Mouse (Mus musculus): ENCODE results near the gene Myh8. TPM values are rescaled to one million over a fixed set of nuclear protein-coding genes. Genes with fewer than 3 reads are reported as not detected.

The Myh8 gene
- polyA plus RNA-seq (2012; rRNA removed; ENCODE audit: low replicate concordance): 0.07 TPM in 1 of 2 replicates, not detected in the other

DNA sequence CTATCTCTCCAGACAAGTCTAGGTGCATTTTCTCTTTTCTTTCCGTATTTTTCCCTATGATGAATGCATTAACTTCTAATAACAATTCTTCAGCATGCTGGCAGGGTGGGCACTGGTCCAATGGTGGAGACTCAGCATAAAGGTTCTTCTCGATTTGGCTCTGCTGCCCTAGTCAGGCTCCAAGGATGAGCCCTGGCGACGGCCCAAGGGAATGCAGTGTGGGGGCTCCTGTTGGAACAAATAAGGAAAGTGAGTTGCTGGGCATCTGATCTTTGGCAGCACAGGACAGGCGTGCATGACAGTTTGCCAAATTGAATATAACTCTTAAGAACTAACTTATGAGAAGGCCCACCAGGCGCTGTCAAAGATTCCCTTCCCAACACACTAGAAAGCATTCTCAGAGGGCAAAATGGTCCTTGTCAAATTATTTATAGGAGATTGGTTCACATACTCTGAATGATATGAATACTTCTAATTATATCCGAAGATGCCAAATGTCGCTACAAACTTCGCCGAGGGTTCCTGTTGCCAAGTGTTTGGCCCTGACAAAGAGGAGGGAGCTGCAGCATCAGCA lies at the start of gene Myh8:
Myh8 (plus strand) TSS at position 524 of the 574 bp plus-strand sequence.

GRCm38 (mm10) chr11:67237481-67238079 lies 39.3 kb upstream of the Myh8 start, which contains the start of gene Myh4:
Gene Myh4, plus strand, starts transcription at chr11:67238029.

GRCm38 (mm10) chr11:67321358-67321757 lies 44.4 kb downstream of the Myh8 start, which contains the start of gene Myh13:
Gene Myh13, plus strand, starts transcription at chr11:67321658.

Other genes with a start within 250 kb of the Myh8 start
- gene Adprm, start 224.5 kb upstream of the Myh8 start, polyA plus RNA-seq (2012; rRNA removed; ENCODE audit: low replicate concordance): 8.3 and 21.9 TPM in 2 replicates
- 3.8 and 4.1 TPM in 2 replicates for gene Sco1, start 224.5 kb upstream of the Myh8 start, polyA plus RNA-seq (2012; rRNA removed; ENCODE audit: low replicate concordance)
- 0.06 TPM in 1 of 2 replicates, not detected in the other for gene Myh3, start 198.8 kb upstream of the Myh8 start, polyA plus RNA-seq (2012; rRNA removed; ENCODE audit: low replicate concordance)
- gene Myh2, start 106.1 kb upstream of the Myh8 start, polyA plus RNA-seq (2012; rRNA removed; ENCODE audit: low replicate concordance): 0.04 and 30.2 TPM in 2 replicates
- gene Myh1, start 77.1 kb upstream of the Myh8 start, polyA plus RNA-seq (2012; rRNA removed; ENCODE audit: low replicate concordance): 0.05 and 93.2 TPM in 2 replicates
- gene Myh4, start 39.1 kb upstream of the Myh8 start, polyA plus RNA-seq (2012; rRNA removed; ENCODE audit: low replicate concordance): 0.20 and 525 TPM in 2 replicates
- 0.09 TPM in 1 of 2 replicates, not detected in the other for gene Myh13, start 44.5 kb downstream of the Myh8 start, polyA plus RNA-seq (2012; rRNA removed; ENCODE audit: low replicate concordance)
- gene Gas7, start 178.3 kb downstream of the Myh8 start, polyA plus RNA-seq (2012; rRNA removed; ENCODE audit: low replicate concordance): 28.0 and 46.0 TPM in 2 replicates